Comparison of ENCODE assay signal across 27 mouse cellular contexts in genomic region chr14:121936356-121936755, GRCm38 (mm10). TPM values are rescaled to one million over a fixed set of nuclear protein-coding genes. Genes with fewer than 3 reads are reported as not detected.
"Had no signal": no experiment of that assay in that cellular context is flagged by ENCODE, and none has a peak within 500 bp of the region (broad histone marks: within the 10 kb centered on the region; RNA-seq: fewer than 3 reads in every experiment).

No protein-coding gene starts in this region.

- H3K9ac ChIP-seq: forebrain, postnatal 0 days; heart, embryonic 13.5 days; heart, embryonic 15.5 days; hindbrain, embryonic 13.5 days; hindbrain, embryonic 15.5 days; limb, embryonic 12.5 days; liver, embryonic 13.5 days had no signal

- ATAC-seq: forebrain, postnatal 0 days; hindbrain, postnatal 0 days; inflammation-experienced regulatory T-cells, adult 6 months; intestine, embryonic 16.5 days had no signal

- H3K4me3 ChIP-seq: heart, embryonic 13.5 days; heart, embryonic 15.5 days; hindbrain, embryonic 13.5 days; hindbrain, embryonic 15.5 days; layer of hippocampus, adult 2 months; left cerebral cortex, adult 2 months; limb, embryonic 10.5 days; limb, embryonic 12.5 days; liver, embryonic 13.5 days had no signal

- H3K9me3 ChIP-seq: heart, embryonic 15.5 days; hindbrain, embryonic 15.5 days; limb, embryonic 10.5 days; liver, embryonic 13.5 days had no signal

- H3K27ac ChIP-seq: heart, embryonic 13.5 days; heart, embryonic 15.5 days; hindbrain, embryonic 13.5 days; hindbrain, embryonic 15.5 days; hindbrain, postnatal 0 days; layer of hippocampus, adult 2 months; left cerebral cortex, adult 2 months; limb, embryonic 10.5 days; limb, embryonic 12.5 days; liver, embryonic 13.5 days had no signal

- H3K4me2 ChIP-seq: heart, embryonic 11.5 days; heart, embryonic 13.5 days; heart, embryonic 15.5 days; hindbrain, embryonic 13.5 days; hindbrain, embryonic 15.5 days; limb, embryonic 12.5 days; liver, embryonic 13.5 days had no signal

- H3K4me1 ChIP-seq: hindbrain, embryonic 15.5 days; limb, embryonic 10.5 days; limb, embryonic 12.5 days had no signal

- DNase-seq: forebrain, postnatal 0 days; gastrocnemius, postnatal 14 days; gastrocnemius, postnatal 36 days; heart, adult 18-20 months; heart, postnatal 14 days; heart, postnatal 36 days; kidney, adult 18-20 months; kidney, adult 8-10 months; kidney, postnatal 10 days; kidney, postnatal 25 days; kidney, postnatal 4 days; liver; liver, embryonic 13.5 days had no signal

- H3K27me3 ChIP-seq: heart, embryonic 13.5 days; heart, embryonic 15.5 days; hindbrain, embryonic 13.5 days; hindbrain, embryonic 15.5 days; limb, embryonic 12.5 days; liver, embryonic 13.5 days had no signal

- H3K36me3 ChIP-seq: heart, embryonic 15.5 days had no signal

RNA-seq across cellular contexts. Expression of gene Gpr18, which starts 20.8 kb away (rescaled TPM):
- polyA plus RNA-seq: forebrain, postnatal 0 days; heart, embryonic 13.5 days; hindbrain, postnatal 0 days; kidney, embryonic 16.5 days; limb, embryonic 14.5 days; liver, embryonic 13.5 days had no signal
